Mouse (Mus musculus): ENCODE results near the gene Xpr1.

- TF ChIP-seq CTCF (IDR thresholded peaks at IDR 0.05; ENCODE audit: extremely low read depth, insufficient read length, insufficient replicate concordance, low read depth, low read length) = no peak
- no peak for TF ChIP-seq POLR2A (IDR thresholded peaks at IDR 0.05; ENCODE audit: low read depth, low read length)
Observed at GRCm38 (mm10) chr1:155233931-155234607, 183.1 kb downstream of the Xpr1 start.

Measured in small intestine, adult 2 months (tissue).